Mouse (Mus musculus): ENCODE results near the gene C730034F03Rik. TPM values are rescaled to one million over a fixed set of nuclear protein-coding genes. Genes with fewer than 3 reads are reported as not detected.

Gene C730034F03Rik
- polyA plus RNA-seq (2012; rRNA removed): 0.76 and 0.99 TPM in 2 replicates

DNA sequence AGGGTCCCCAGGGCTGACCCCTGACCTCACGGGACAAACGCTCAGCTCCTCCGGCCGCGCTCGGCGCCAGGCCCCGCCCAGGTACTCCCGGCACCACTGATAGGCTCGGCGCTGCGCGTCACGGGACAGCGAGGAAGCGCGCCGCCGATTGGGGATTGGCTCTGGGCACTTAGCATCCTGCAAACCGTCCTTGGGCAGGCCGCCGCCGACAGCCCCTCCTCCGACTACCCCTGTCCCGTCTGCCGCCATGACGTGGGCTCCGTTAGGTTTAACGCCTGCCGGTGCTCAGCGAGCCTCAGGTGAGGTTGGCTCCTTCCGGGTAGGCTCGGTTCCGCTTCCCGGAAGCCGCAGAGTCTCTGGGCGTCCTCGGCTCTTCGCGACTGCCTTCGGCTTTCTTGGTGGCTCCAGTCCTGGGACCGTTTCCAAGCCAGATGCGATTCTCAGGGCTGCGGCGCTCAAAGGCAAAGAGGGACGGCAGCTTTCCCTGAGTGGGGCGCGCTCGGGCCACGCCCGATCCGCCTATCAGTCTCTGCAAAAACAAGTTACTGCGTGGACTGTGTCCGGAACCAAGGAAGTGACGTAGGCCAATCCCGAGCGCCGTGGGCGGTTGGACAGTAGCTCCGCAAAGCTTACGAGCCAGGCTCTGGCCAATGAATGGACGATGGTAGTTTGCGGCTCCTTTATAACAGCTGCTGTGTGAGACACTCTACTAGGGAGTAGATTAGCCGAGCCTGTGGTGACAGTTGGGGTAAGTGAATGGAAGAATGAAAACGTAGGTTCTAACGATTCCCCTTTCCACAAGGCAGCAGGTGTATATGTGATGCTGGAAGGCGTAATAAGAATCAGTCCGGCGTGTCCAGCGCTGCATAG, at the start of gene C730034F03Rik, which contains the start of the genes Gm44502 and Chkb:
Gene C730034F03Rik, plus strand, starts transcription at position 238 of the 870 bp plus-strand sequence.
Gene Gm44502, minus strand, starts transcription at position 345 of the 870 bp plus-strand sequence.
Gene Chkb, minus strand, starts transcription at position 557 of the 870 bp plus-strand sequence.
- Histone ChIP-seq H3K27ac (ENCODE audit: insufficient read depth, low read depth, low read length) (peak within 1 kb of the TSS; percentile 95), H3K36me3 (ENCODE audit: control insufficient read depth, insufficient read depth, low read length) (no peaks in the 10 kb centered on the region), H3K4me1 (ENCODE audit: control insufficient read depth, insufficient read depth, low read length) (no peaks in the 10 kb centered on the region), H3K4me3 (ENCODE audit: insufficient read depth, low read depth, low read length) (peak within 1 kb of the TSS; percentile 83), H3K27me3 (replicated peaks; ENCODE audit: control insufficient read depth, insufficient read depth, low read length) (no peaks in the 10 kb centered on the region)
- TF ChIP-seq POLR2A (IDR thresholded peaks at IDR 0.05; ENCODE audit: low read depth, low read length): no peak
- no peak for TF ChIP-seq CTCF (conservative IDR thresholded peaks at IDR 0.05; ENCODE audit: insufficient read depth, insufficient read length, low read depth, low read length)
- under 1% methylated on average over 70 of the region's 70 CpGs for WGBS
- DNase-seq: peak; percentile 97

DNA sequence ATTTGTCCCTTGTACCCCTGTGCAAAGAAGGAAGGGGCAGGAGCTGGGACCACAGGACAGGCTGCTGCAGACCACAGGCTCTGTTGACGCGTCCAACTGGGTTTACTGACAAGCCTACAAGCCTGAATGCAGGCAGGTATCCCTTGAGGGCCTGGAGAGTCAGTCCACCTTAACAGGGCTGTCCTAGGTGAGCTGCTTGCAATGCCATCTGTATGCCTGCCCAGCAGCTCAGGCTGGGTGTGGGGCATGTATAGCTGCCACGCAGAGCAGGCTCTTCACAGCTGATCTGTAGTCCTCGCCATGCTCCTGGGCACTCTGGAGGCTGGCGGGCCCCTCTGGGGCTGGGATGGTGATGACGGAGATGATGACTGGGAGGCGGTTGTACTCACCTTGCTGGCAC, 44.8 kb upstream of the C730034F03Rik start, which contains the start of gene Klhdc7b:
Gene Klhdc7b, plus strand, starts transcription at position 301 of the 400 bp plus-strand sequence.
- no peaks in the 10 kb centered on the region for H3K36me3 ChIP-seq (ENCODE audit: control insufficient read depth, insufficient read depth, low read length)
- H3K4me3 ChIP-seq (ENCODE audit: insufficient read depth, low read depth, low read length): no peak within 1 kb of the TSS
- no peaks in the 10 kb centered on the region for H3K27me3 ChIP-seq (replicated peaks; ENCODE audit: control insufficient read depth, insufficient read depth, low read length)
- no peaks in the 10 kb centered on the region for H3K4me1 ChIP-seq (ENCODE audit: control insufficient read depth, insufficient read depth, low read length)
- no peak for DNase-seq
- no peak within 1 kb of the TSS for H3K27ac ChIP-seq (ENCODE audit: insufficient read depth, low read depth, low read length)
- 81% methylated on average over 7 of the region's 7 CpGs for WGBS
- no peak for TF ChIP-seq POLR2A (IDR thresholded peaks at IDR 0.05; ENCODE audit: low read depth, low read length)
- no peak for TF ChIP-seq CTCF (conservative IDR thresholded peaks at IDR 0.05; ENCODE audit: insufficient read depth, insufficient read length, low read depth, low read length)

DNA sequence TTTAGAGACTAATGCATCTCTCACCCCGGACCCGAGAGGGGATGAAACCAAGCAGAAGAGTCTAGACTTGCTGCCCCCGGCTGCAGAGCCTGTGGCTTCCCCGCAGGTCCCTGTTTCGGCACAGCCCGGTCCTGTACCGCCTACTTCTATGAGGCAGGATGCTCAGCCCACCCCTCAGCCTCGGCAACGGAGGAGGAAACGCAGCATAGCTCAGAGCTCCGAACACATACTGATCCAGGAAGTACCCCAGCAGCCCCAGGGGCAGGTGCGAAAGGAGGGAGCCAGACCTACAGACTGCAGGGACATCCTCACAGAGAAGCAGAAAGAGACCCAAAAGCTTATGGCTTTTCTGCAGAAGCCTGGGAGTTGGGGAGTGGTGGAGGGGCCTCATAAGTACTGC, 42.3 kb upstream of the C730034F03Rik start:
- DNase-seq: no peak
- no peak for TF ChIP-seq POLR2A (IDR thresholded peaks at IDR 0.05; ENCODE audit: low read depth, low read length)
- TF ChIP-seq CTCF (conservative IDR thresholded peaks at IDR 0.05; ENCODE audit: insufficient read depth, insufficient read length, low read depth, low read length): no peak

DNA sequence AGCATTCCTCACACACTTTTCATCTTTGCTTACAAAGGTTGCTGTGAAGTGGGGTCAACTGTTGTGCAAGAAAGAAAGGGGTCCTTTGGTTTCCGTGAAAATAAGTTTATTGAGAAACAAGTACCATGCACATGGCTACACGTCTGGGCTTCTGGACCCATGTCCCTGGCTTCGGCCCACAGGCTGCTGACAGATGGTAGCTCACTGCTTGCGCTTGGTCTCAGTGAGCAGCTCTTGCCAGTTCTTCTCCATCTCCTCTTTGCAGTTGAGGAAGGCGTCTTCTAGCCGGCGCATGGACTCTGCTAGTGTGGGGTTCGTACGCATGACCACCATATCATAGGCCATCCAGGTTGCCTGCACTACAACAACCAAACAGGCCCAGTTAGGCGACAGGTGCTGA, 39.3 kb upstream of the C730034F03Rik start:
- Histone ChIP-seq H3K27ac (ENCODE audit: insufficient read depth, low read depth, low read length) (no peak overlapping the region), H3K4me3 (ENCODE audit: insufficient read depth, low read depth, low read length) (no peak overlapping the region), H3K4me1 (ENCODE audit: control insufficient read depth, insufficient read depth, low read length) (no peaks in the 10 kb centered on the region), H3K36me3 (ENCODE audit: control insufficient read depth, insufficient read depth, low read length) (no peaks in the 10 kb centered on the region), H3K27me3 (replicated peaks; ENCODE audit: control insufficient read depth, insufficient read depth, low read length) (no peaks in the 10 kb centered on the region)
- TF ChIP-seq CTCF (conservative IDR thresholded peaks at IDR 0.05; ENCODE audit: insufficient read depth, insufficient read length, low read depth, low read length): no peak
- TF ChIP-seq POLR2A (IDR thresholded peaks at IDR 0.05; ENCODE audit: low read depth, low read length): no peak
- no peak for DNase-seq
- 94% methylated on average over 10 of the region's 10 CpGs for WGBS

More for the DNA sequence above, 42.3 kb upstream of the C730034F03Rik start:
- 44% methylated on average over 12 of the region's 12 CpGs for WGBS
- no peak overlapping the region for H3K4me3 ChIP-seq (ENCODE audit: insufficient read depth, low read depth, low read length)
- no peak overlapping the region for H3K27ac ChIP-seq (ENCODE audit: insufficient read depth, low read depth, low read length)
- no peaks in the 10 kb centered on the region for H3K36me3 ChIP-seq (ENCODE audit: control insufficient read depth, insufficient read depth, low read length)
- no peaks in the 10 kb centered on the region for H3K4me1 ChIP-seq (ENCODE audit: control insufficient read depth, insufficient read depth, low read length)
- H3K27me3 ChIP-seq (replicated peaks; ENCODE audit: control insufficient read depth, insufficient read depth, low read length): no peaks in the 10 kb centered on the region

DNA sequence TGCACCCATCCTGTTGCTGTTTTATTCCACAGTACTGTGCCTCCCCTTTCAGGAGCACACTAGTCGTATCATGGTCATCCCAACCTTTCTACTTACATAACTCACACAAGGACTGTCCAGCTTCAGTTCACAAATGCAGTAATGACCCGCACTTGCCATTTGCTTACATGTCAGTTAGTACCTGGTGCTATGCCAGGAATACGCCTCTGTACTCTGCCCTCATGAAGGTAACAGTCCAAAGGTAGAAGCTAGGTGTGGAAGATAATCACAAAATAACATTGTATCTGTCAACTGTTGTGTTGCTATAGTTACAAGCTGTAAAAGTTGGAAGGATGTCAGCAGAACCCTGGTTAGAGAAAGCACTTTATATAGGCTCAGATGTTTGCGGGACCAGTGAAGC, 32.5 kb upstream of the C730034F03Rik start:
- Histone ChIP-seq H3K27ac (ENCODE audit: insufficient read depth, low read depth, low read length) (no peak overlapping the region), H3K4me1 (ENCODE audit: control insufficient read depth, insufficient read depth, low read length) (no peaks in the 10 kb centered on the region), H3K27me3 (replicated peaks; ENCODE audit: control insufficient read depth, insufficient read depth, low read length) (no peaks in the 10 kb centered on the region), H3K4me3 (ENCODE audit: insufficient read depth, low read depth, low read length) (no peak overlapping the region), H3K36me3 (ENCODE audit: control insufficient read depth, insufficient read depth, low read length) (no peaks in the 10 kb centered on the region)
- DNase-seq: peak; percentile 78
- WGBS: 60% methylated on average over 4 of the region's 4 CpGs
- TF ChIP-seq CTCF (conservative IDR thresholded peaks at IDR 0.05; ENCODE audit: insufficient read depth, insufficient read length, low read depth, low read length): no peak
- TF ChIP-seq POLR2A (IDR thresholded peaks at IDR 0.05; ENCODE audit: low read depth, low read length): no peak

DNA sequence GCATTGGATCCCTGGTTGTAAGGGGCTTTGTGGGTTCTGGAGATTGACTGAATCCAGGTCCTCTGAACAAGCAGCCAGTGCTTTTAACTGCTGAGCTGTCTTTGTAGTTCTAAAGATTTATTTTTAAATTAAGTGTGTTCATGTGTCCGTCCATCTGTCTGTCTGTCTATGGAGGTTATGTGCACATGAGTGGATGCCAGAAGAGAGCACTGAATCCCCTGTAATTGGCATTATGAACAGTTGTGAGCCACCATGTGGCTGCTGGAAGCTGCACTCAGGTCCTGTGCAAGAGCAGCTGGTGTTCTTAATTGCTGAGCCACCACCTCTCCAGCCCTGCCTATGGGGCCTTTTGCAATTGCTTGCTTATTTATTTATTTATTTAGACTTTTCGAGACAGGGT, 31.2 kb upstream of the C730034F03Rik start:
- no peak for TF ChIP-seq CTCF (conservative IDR thresholded peaks at IDR 0.05; ENCODE audit: insufficient read depth, insufficient read length, low read depth, low read length)
- no peak for TF ChIP-seq POLR2A (IDR thresholded peaks at IDR 0.05; ENCODE audit: low read depth, low read length)
- H3K36me3 ChIP-seq (ENCODE audit: control insufficient read depth, insufficient read depth, low read length): no peaks in the 10 kb centered on the region
- 84% methylated on average over 2 of the region's 2 CpGs for WGBS

DNA sequence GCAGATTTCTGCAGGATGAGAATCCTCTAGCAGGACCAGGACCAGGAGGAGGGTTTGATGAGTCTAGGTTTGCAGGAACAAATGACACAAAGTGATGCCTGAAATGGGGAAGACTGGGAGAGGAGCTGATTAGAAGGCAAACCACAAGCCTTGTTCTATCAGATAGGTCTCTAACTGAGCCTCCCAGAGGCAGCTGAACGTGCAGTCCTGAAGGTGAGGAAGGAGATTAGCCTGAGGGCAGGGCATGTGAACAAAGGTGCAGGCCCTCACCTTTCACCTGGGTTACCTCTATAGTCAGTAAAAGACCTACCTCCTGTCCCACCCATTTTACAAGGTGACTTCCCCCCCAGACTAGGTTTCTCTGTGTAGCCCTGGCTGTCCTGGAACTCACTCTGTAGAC, 29.7 kb upstream of the C730034F03Rik start:
- Histone ChIP-seq H3K4me3 (ENCODE audit: insufficient read depth, low read depth, low read length) (no peak overlapping the region), H3K27ac (ENCODE audit: insufficient read depth, low read depth, low read length) (no peak overlapping the region), H3K36me3 (ENCODE audit: control insufficient read depth, insufficient read depth, low read length) (no peaks in the 10 kb centered on the region), H3K27me3 (replicated peaks; ENCODE audit: control insufficient read depth, insufficient read depth, low read length) (no peaks in the 10 kb centered on the region), H3K4me1 (ENCODE audit: control insufficient read depth, insufficient read depth, low read length) (no peaks in the 10 kb centered on the region)
- 69% methylated on average over 1 of the region's 1 CpGs for WGBS
- TF ChIP-seq CTCF (conservative IDR thresholded peaks at IDR 0.05; ENCODE audit: insufficient read depth, insufficient read length, low read depth, low read length) (no peak), POLR2A (IDR thresholded peaks at IDR 0.05; ENCODE audit: low read depth, low read length) (no peak)
- no peak for DNase-seq

More for the DNA sequence above, 31.2 kb upstream of the C730034F03Rik start:
- Histone ChIP-seq H3K27me3 (replicated peaks; ENCODE audit: control insufficient read depth, insufficient read depth, low read length) (no peaks in the 10 kb centered on the region), H3K4me1 (ENCODE audit: control insufficient read depth, insufficient read depth, low read length) (no peaks in the 10 kb centered on the region), H3K27ac (ENCODE audit: insufficient read depth, low read depth, low read length) (no peak overlapping the region), H3K4me3 (ENCODE audit: insufficient read depth, low read depth, low read length) (no peak overlapping the region)
- DNase-seq: no peak
